Mouse (Mus musculus) heart, embryonic 16.5 days (tissue): ENCODE data around the gene Tigd3. TPM values are rescaled to one million over a fixed set of nuclear protein-coding genes. Genes with fewer than 3 reads are reported as not detected.

ENCODE experiments used
- ATAC-seq: fragments of 200-750 bp; cut with Nextera tagmentation; replicated peaks from 2 replicates; pipeline ENCODE4 v1.8.0; 2017; ENCODE audit warnings: moderate number of reproducible peaks; ENCODE audit not compliant: insufficient read depth, low FRiP score; ENCODE audit errors: extremely low read depth
- H3K27ac ChIP-seq: fragments of 300-500 bp; sonication (generic); 2 replicates; pipeline ENCODE4 v1.5.1; 2014; ENCODE audit warnings: mild to moderate bottlenecking, low read length, control low read depth, moderate library complexity
- H3K27me3 ChIP-seq: fragments of 300-500 bp; sonication (generic); 2 replicates; pipeline ENCODE4 v1.6.1; 2014; ENCODE audit warnings: low read length, mixed read lengths; ENCODE audit not compliant: control insufficient read depth, insufficient read depth
- H3K36me3 ChIP-seq: fragments of 300-500 bp; sonication (generic); 2 replicates; pipeline ENCODE4 v1.6.1; 2014; ENCODE audit not compliant: control insufficient read depth, insufficient read depth
- H3K4me1 ChIP-seq: fragments of 300-500 bp; sonication (generic); 2 replicates; pipeline ENCODE4 v1.6.1; 2014; ENCODE audit warnings: low read length, mixed read lengths; ENCODE audit not compliant: control insufficient read depth, insufficient read depth
- H3K4me2 ChIP-seq: fragments of 300-500 bp; sonication (generic); 2 replicates; pipeline ENCODE4 v1.6.1; 2014; ENCODE audit warnings: low read depth, mild to moderate bottlenecking, control low read depth, low read length
- H3K4me3 ChIP-seq: fragments of 300-500 bp; sonication (generic); 2 replicates; pipeline ENCODE4 v1.5.1; 2014; ENCODE audit warnings: mild to moderate bottlenecking, control low read depth, low read length
- H3K9ac ChIP-seq: fragments of 300-500 bp; sonication (generic); 2 replicates; pipeline ENCODE4 v1.6.1; 2014; ENCODE audit warnings: low read length, control low read depth
- H3K9me3 ChIP-seq: fragments of 300-500 bp; sonication (generic); replicated peaks from 2 replicates; pipeline ENCODE4 v1.6.1; 2016; ENCODE audit warnings: low read length; ENCODE audit not compliant: control insufficient read depth
- WGBS: fragments of 180-500 bp; shearing (Covaris S2); extraction: QIAGEN DNeasy Blood & Tissue Kit; methylation state at CpG from one replicate; pipeline ENCODE4 v1.1.7; 2014; 5-methylcytosine and 5-hydroxymethylcytosine counted together
- polyA plus RNA-seq: library from polyadenylated mRNA; unstranded; fragments of >200 nt; fragmentation: Nextera tagmentation; extraction: Ambion mirVana; gene quantifications from 2 replicates; pipeline ENCODE4 v1.2.1, GENCODE M21; 2015

Gene Tigd3
- 1.5 and 1.6 TPM in 2 replicates for polyA plus RNA-seq

DNA sequence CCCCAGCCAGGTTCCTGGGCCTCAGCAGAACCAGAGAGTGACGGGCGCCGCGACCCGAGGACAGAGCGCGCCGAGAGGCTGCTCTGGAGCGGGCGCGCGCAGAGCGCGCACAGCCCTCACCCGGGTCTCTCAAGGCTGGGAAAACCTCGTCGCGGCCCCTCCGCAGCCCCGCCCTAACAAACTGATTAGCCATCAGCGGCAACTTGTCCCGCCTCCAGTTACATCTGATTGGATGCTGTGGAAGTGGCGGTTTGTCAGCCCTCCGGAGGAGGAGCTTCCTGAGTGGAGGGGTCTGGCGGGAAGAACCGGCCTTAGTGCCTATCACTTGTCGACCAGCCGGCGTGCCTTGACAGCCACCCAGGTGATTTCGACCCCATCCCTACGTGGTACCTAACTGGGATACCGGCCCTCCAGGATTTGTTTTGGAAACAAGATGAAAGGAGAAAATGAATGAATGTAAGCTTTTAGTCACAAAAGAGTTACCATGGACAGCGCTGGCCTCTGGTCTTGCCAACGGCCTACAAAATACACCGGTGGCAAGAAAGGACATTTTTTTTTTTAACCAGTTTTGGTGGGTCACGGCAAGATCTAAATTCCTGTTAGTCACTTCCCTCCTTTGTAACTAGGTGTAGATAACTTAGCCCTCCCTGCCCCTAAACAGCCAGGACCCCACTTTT is at the start of gene Tigd3:
Gene Tigd3, minus strand, starts transcription at position 148 of the 677 bp plus-strand sequence.
- no peaks in the 10 kb centered on the region for H3K27me3 ChIP-seq
- peaks cover 7% of the 10 kb centered on the region for H3K4me1 ChIP-seq
- H3K4me2 ChIP-seq, result peak within 1 kb of the TSS; percentile 99
- peak; percentile 98 for ATAC-seq
- WGBS, result 2% methylated on average over 36 of the region's 36 CpGs
- H3K4me3 ChIP-seq, result peak within 1 kb of the TSS; percentile 71
- H3K9me3 ChIP-seq, result no peaks in the 10 kb centered on the region
- peak within 1 kb of the TSS; percentile 62 for H3K27ac ChIP-seq
- H3K9ac ChIP-seq, result peak within 1 kb of the TSS; percentile 89
- peaks cover 19% of the 10 kb centered on the region for H3K36me3 ChIP-seq

GRCm38 (mm10) chr19:5943404-5943803 is 49.5 kb upstream of the Tigd3 start:
- ATAC-seq, result no peak
- Histone ChIP-seq H3K9ac (no peak overlapping the region), H3K27me3 (no peaks in the 10 kb centered on the region), H3K9me3 (no peaks in the 10 kb centered on the region), H3K27ac (no peak overlapping the region), H3K36me3 (peaks cover 13% of the 10 kb centered on the region), H3K4me1 (peaks cover 38% of the 10 kb centered on the region), H3K4me2 (no peak overlapping the region), H3K4me3 (no peak overlapping the region)
- WGBS, result 88% methylated on average over 15 of the region's 15 CpGs

DNA sequence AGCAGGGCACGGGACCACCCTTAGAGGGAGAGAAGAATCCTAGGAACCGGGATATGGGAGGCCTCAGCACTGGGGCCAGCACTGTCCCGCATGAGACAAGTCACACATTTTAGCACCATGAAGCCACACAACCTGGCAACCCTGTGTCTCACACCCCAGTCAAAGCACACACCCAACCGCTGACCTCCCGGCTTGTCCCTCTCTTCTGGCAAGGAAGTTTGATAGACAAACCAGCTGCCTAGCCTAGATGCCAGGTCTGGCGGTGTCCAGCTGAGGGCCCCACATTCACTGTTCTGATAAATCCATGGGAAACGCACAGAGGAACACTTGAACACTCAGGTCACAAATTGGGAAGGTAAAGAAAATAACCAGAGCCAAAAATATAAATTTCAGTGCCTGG is 48.6 kb upstream of the Tigd3 start:
- peak overlapping the region; percentile 9; the same call in 1 of the 2 replicates for H3K27ac ChIP-seq

DNA sequence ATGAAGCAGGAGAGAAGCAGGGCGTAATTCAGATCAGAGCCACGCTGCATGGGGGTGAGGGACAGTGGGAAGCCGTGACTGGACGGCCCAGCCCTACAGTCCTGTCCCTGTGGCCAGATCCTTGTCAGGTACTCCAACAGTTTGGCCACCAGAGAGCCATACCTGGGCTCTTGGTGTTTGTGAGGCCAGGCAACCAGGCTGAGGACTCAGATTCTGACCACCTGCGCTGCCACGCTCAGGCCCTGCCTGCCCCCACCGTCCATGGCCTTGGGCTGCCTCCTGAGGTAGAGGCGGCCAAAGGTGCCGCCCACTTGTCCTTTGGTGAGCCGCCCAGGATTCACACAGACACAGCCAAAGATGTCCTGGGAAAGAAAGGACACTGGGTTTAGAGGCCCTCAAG is 46.7 kb upstream of the Tigd3 start:
- Histone ChIP-seq H3K4me3 (no peak overlapping the region), H3K9ac (no peak overlapping the region), H3K4me1 (peaks cover 42% of the 10 kb centered on the region), H3K4me2 (no peak overlapping the region), H3K36me3 (peaks cover 8% of the 10 kb centered on the region; the same call in 1 of the 2 replicates), H3K27ac (peak overlapping the region; percentile 59), H3K9me3 (no peaks in the 10 kb centered on the region), H3K27me3 (no peaks in the 10 kb centered on the region)
- 80% methylated on average over 10 of the region's 10 CpGs for WGBS
- ATAC-seq, result no peak

More for the DNA sequence above, 48.6 kb upstream of the Tigd3 start:
- Histone ChIP-seq H3K9me3 (no peaks in the 10 kb centered on the region), H3K4me1 (peaks cover 46% of the 10 kb centered on the region), H3K36me3 (peaks cover 12% of the 10 kb centered on the region), H3K9ac (no peak overlapping the region), H3K27me3 (no peaks in the 10 kb centered on the region), H3K4me3 (no peak overlapping the region), H3K4me2 (no peak overlapping the region)
- ATAC-seq, result no peak
- 70% methylated on average over 7 of the region's 7 CpGs for WGBS

GRCm38 (mm10) chr19:5940173-5940572 is 46.2 kb upstream of the Tigd3 start:
- Histone ChIP-seq H3K27me3 (no peaks in the 10 kb centered on the region), H3K36me3 (peaks cover 8% of the 10 kb centered on the region; the same call in 1 of the 2 replicates), H3K4me2 (no peak overlapping the region), H3K27ac (peak overlapping the region; percentile 59), H3K4me3 (no peak overlapping the region), H3K9ac (no peak overlapping the region), H3K4me1 (peaks cover 42% of the 10 kb centered on the region), H3K9me3 (no peaks in the 10 kb centered on the region)
- 45% methylated on average over 4 of the region's 4 CpGs for WGBS
- peak; percentile 47; the same call in 1 of the 2 replicates for ATAC-seq

- WGBS, result 75% methylated on average over 5 of the region's 5 CpGs
- Histone ChIP-seq H3K27me3 (no peaks in the 10 kb centered on the region), H3K36me3 (peaks cover 8% of the 10 kb centered on the region; the same call in 1 of the 2 replicates), H3K9me3 (no peaks in the 10 kb centered on the region), H3K27ac (peak overlapping the region; percentile 17), H3K4me3 (no peak overlapping the region), H3K4me2 (no peak overlapping the region), H3K9ac (no peak overlapping the region), H3K4me1 (peaks cover 42% of the 10 kb centered on the region)
- no peak for ATAC-seq
These were observed 45.8 kb upstream of the Tigd3 start for GRCm38 (mm10) chr19:5939715-5940114.

GRCm38 (mm10) chr19:5938516-5938915 is 44.6 kb upstream of the Tigd3 start:
- ATAC-seq, result no peak
- Histone ChIP-seq H3K9ac (no peak overlapping the region), H3K27ac (no peak overlapping the region; the same call in 1 of the 2 replicates), H3K4me1 (peaks cover 35% of the 10 kb centered on the region), H3K4me2 (no peak overlapping the region), H3K27me3 (no peaks in the 10 kb centered on the region), H3K36me3 (peaks cover 8% of the 10 kb centered on the region; the same call in 1 of the 2 replicates), H3K9me3 (no peaks in the 10 kb centered on the region), H3K4me3 (no peak overlapping the region)
- WGBS, result 87% methylated on average over 6 of the region's 6 CpGs

DNA sequence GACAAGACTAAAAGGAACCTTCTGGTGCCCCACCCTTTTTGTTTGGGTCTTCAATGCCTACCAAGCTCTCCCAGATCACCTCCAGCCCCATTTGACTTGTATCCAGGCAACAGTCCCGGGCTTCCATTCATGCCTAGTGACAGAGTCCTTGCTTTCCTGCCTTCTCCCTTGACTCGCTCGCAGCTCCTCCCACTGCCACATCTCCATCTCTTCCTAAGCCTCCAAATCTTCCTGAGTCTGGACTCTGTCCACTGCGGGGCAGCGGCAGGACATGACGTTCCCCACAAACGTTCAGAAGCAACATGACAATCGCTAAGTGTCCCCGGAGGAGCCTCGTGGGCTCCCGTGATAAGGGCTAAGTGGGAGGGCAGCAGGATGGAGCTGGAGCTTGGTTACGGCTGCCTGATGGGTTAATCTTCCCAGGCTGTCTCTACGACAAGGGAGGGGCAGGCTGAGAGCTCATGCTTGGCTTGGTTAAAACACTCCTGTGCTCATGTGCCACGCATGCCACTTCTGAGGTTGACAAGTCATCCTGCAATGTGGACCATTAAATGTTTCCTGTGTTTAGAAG is 44.0 kb upstream of the Tigd3 start:
- H3K9me3 ChIP-seq, result no peaks in the 10 kb centered on the region
- H3K4me3 ChIP-seq, result peak overlapping the region; percentile 19; the same call in 1 of the 2 replicates
- no peak for ATAC-seq
- H3K36me3 ChIP-seq, result peaks cover 8% of the 10 kb centered on the region; the same call in 1 of the 2 replicates
- H3K27ac ChIP-seq, result peak overlapping the region; percentile 42
- peak overlapping the region; percentile 20; the same call in 1 of the 2 replicates for H3K9ac ChIP-seq
- no peaks in the 10 kb centered on the region for H3K27me3 ChIP-seq
- peaks cover 35% of the 10 kb centered on the region for H3K4me1 ChIP-seq
- peak overlapping the region; percentile 43 for H3K4me2 ChIP-seq
- WGBS, result 11% methylated on average over 14 of the region's 14 CpGs
